ENCODE assay signal across 10 mouse cellular contexts in the genomic region with DNA sequence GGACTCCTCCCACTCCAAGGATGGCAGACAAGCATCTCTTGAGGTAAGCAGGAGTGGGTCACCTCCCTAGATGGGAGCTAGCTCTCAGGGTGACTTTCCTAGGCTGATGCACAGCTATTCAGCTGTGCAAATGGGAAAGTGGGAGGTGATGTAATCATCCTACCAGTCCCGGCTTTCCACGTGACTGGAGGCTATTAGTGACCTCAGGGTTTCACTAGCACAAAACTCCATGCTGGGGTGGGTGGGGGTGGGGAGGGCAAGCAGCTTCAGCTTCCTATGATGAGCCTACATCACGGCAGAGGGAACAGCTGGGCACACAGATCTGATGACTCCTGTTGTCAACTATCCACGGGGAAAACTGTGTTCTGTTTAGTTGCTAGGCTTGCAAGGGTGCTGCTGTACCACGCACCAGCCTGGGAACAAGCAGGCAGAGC. TPM values are rescaled to one million over a fixed set of nuclear protein-coding genes. Genes with fewer than 3 reads are reported as not detected.
A peak's percentile ranks its signal among the peaks of the same experiment; 100 is the strongest.
DNase-seq lines count a peak whose midpoint lies in the region; ATAC-seq lines count a peak whose summit lies in the region.
"Had no signal": no experiment of that assay in that cellular context is flagged by ENCODE, and none has a peak within 500 bp of the region (broad histone marks: within the 10 kb centered on the region; RNA-seq: fewer than 3 reads in every experiment).

No protein-coding gene starts in this region.

- peak overlapping the region; percentile 45; the same call in 1 of the 2 replicates for H3K27ac ChIP-seq in hindbrain, embryonic 10.5 days
- H3K27ac ChIP-seq in hindbrain, embryonic 14.5 days: no peak overlapping the region; the same call in 1 of the 2 replicates
- no peak overlapping the region for H3K27ac ChIP-seq in hindbrain, embryonic 15.5 days (replicated peaks)

- WGBS in hindbrain, embryonic 10.5 days: 37% methylated on average over 5 of the region's 5 CpGs
- WGBS in hindbrain, embryonic 14.5 days: 22% methylated on average over 5 of the region's 5 CpGs
- WGBS in hindbrain, embryonic 15.5 days: 29% methylated on average over 5 of the region's 5 CpGs

- no peak overlapping the region for H3K9ac ChIP-seq in hindbrain, embryonic 14.5 days
- H3K9ac ChIP-seq in hindbrain, embryonic 15.5 days: no peak overlapping the region

- H3K27me3 ChIP-seq in hindbrain, embryonic 10.5 days (ENCODE audit: insufficient read depth, poor library complexity, severe bottlenecking): 0 out of 2 replicates have a peak, but pooled peaks cover 4% of the 10 kb centered on the region
- no peaks in the 10 kb centered on the region for H3K27me3 ChIP-seq in hindbrain, embryonic 14.5 days (ENCODE audit: control insufficient read depth, insufficient read depth, low read length)
- no peaks in the 10 kb centered on the region for H3K27me3 ChIP-seq in hindbrain, embryonic 15.5 days

- no peaks in the 10 kb centered on the region for H3K9me3 ChIP-seq in hindbrain, embryonic 10.5 days
- no peaks in the 10 kb centered on the region for H3K9me3 ChIP-seq in hindbrain, embryonic 14.5 days (ENCODE audit: control insufficient read depth, low read length)
- no peaks in the 10 kb centered on the region for H3K9me3 ChIP-seq in hindbrain, embryonic 15.5 days

- no peak for DNase-seq in hindbrain, embryonic 10.5 days (ENCODE audit: low spot score)
- DNase-seq in hindbrain, embryonic 14.5 days (ENCODE audit: low spot score): no peak
- DNase-seq in right cerebral cortex, adult 2 months (ENCODE audit: low spot score in 2 of 2): peak; percentile 53 to 66
- DNase-seq in right cerebral cortex, postnatal 4 days: no peak
- no peak for DNase-seq in urinary bladder, adult 2 months (ENCODE audit: low spot score)
- DNase-seq in adrenal gland, postnatal 25 days: no peak
- DNase-seq in kidney, postnatal 25 days: no peak

- H3K4me2 ChIP-seq in hindbrain, embryonic 14.5 days (replicated peaks): no peak overlapping the region
- H3K4me2 ChIP-seq in hindbrain, embryonic 15.5 days: no peak overlapping the region

- no peak for ATAC-seq in hindbrain, embryonic 14.5 days (ENCODE audit: low FRiP score)
- ATAC-seq in hindbrain, embryonic 15.5 days (ENCODE audit: low FRiP score, low read depth): peak; percentile 34; the same call in 1 of the 2 replicates

- H3K4me1 ChIP-seq in hindbrain, embryonic 10.5 days (replicated peaks): peaks cover 15% of the 10 kb centered on the region
- peaks cover 8% of the 10 kb centered on the region; the same call in 1 of the 2 replicates for H3K4me1 ChIP-seq in hindbrain, embryonic 14.5 days (replicated peaks; ENCODE audit: control insufficient read depth, insufficient read depth, low read length)
- no peaks in the 10 kb centered on the region for H3K4me1 ChIP-seq in hindbrain, embryonic 15.5 days (replicated peaks)

- no peaks in the 10 kb centered on the region for H3K36me3 ChIP-seq in hindbrain, embryonic 10.5 days
- no peaks in the 10 kb centered on the region for H3K36me3 ChIP-seq in hindbrain, embryonic 14.5 days (replicated peaks; ENCODE audit: control insufficient read depth, insufficient read depth)
- no peaks in the 10 kb centered on the region for H3K36me3 ChIP-seq in hindbrain, embryonic 15.5 days

- H3K4me3 ChIP-seq in hindbrain, embryonic 10.5 days: no peak overlapping the region
- H3K4me3 ChIP-seq in hindbrain, embryonic 14.5 days (replicated peaks; ENCODE audit: low read length): no peak overlapping the region
- no peak overlapping the region for H3K4me3 ChIP-seq in hindbrain, embryonic 15.5 days

RNA-seq across cellular contexts. Expression of a gene that starts 29.3 kb away (rescaled TPM):
- polyA plus RNA-seq in hindbrain, embryonic 10.5 days (2016; fragmentation: Nextera tagmentation; extraction: Ambion mirVana): 9.9 and 14.0 TPM in 2 replicates
- 30.4 and 34.8 TPM in 2 replicates for polyA plus RNA-seq in hindbrain, embryonic 14.5 days (2014; fragmentation: Nextera tagmentation; extraction: Ambion mirVana)
- polyA plus RNA-seq in hindbrain, embryonic 15.5 days (2015; fragmentation: Nextera tagmentation; extraction: Ambion mirVana): 37.1 and 44.2 TPM in 2 replicates
- 137 and 139 TPM in 2 replicates for polyA plus RNA-seq in urinary bladder, adult 2 months (2012; rRNA removed)
- total RNA-seq in adrenal gland, postnatal 25 days (2021): 10.0 and 13.3 TPM in 2 replicates
- total RNA-seq: neutrophil, adult 5-6 weeks had no signal

RNA-seq across cellular contexts. Expression of a gene that starts 29.3 kb away (rescaled TPM):
- polyA plus RNA-seq in hindbrain, embryonic 10.5 days (2016; fragmentation: Nextera tagmentation; extraction: Ambion mirVana): 1.5 and 6.6 TPM in 2 replicates
- polyA plus RNA-seq in hindbrain, embryonic 14.5 days (2014; fragmentation: Nextera tagmentation; extraction: Ambion mirVana): 7.2 and 17.2 TPM in 2 replicates
- 20.1 and 27.6 TPM in 2 replicates for polyA plus RNA-seq in hindbrain, embryonic 15.5 days (2015; fragmentation: Nextera tagmentation; extraction: Ambion mirVana)
- 0.15 and 0.19 TPM in 2 replicates for polyA plus RNA-seq in urinary bladder, adult 2 months (2012; rRNA removed)
- total RNA-seq in adrenal gland, postnatal 25 days (2021): 0.64 and 1.7 TPM in 2 replicates
- polyA plus RNA-seq: liver, embryonic 16.5 days had no signal

RNA-seq across cellular contexts. Expression of a gene that starts 56.2 kb away (rescaled TPM):
- polyA plus RNA-seq in hindbrain, embryonic 10.5 days (2016; fragmentation: Nextera tagmentation; extraction: Ambion mirVana): 0.90 and 0.99 TPM in 2 replicates
- polyA plus RNA-seq in hindbrain, embryonic 14.5 days (2014; fragmentation: Nextera tagmentation; extraction: Ambion mirVana): 0.13 and 0.43 TPM in 2 replicates
- polyA plus RNA-seq in hindbrain, embryonic 15.5 days (2015; fragmentation: Nextera tagmentation; extraction: Ambion mirVana): 0.38 and 0.58 TPM in 2 replicates
- polyA plus RNA-seq in urinary bladder, adult 2 months (2012; rRNA removed): 0.06 and 0.09 TPM in 2 replicates
- 0.39 and 0.76 TPM in 2 replicates for total RNA-seq in adrenal gland, postnatal 25 days (2021)
- total RNA-seq: neutrophil, adult 5-6 weeks had no signal
- polyA plus RNA-seq: liver, embryonic 16.5 days had no signal

Comparison
In these comparisons a context has a peak if more than half of its experiments do, and no peak if none do; other contexts are left out.
1. DNase-seq: peak in right cerebral cortex, adult 2 months (2 of 2); none in hindbrain, embryonic 10.5 days (single experiment), hindbrain, embryonic 14.5 days (single experiment), right cerebral cortex, postnatal 4 days (single experiment), urinary bladder, adult 2 months (single experiment), adrenal gland, postnatal 25 days (single experiment) and kidney, postnatal 25 days (0 of 2).